Mouse (Mus musculus) frontal cortex, postnatal 10 days (tissue): Measurements from ENCODE around the gene Zfp809.
"Not testable (repeated sequence)": the region's sequence is repeated elsewhere in the genome, so short reads cannot be mapped to it uniquely, and the experiment has no call there.

ENCODE experiments used
- DNase-seq, 2 experiments: peaks; one replicate each; pipeline ENCODE4 v3.0.0; 2022; ENCODE audit warnings: low spot score in 2 of 2, mixed read lengths in 1 of 2

Zfp809 gene

DNA sequence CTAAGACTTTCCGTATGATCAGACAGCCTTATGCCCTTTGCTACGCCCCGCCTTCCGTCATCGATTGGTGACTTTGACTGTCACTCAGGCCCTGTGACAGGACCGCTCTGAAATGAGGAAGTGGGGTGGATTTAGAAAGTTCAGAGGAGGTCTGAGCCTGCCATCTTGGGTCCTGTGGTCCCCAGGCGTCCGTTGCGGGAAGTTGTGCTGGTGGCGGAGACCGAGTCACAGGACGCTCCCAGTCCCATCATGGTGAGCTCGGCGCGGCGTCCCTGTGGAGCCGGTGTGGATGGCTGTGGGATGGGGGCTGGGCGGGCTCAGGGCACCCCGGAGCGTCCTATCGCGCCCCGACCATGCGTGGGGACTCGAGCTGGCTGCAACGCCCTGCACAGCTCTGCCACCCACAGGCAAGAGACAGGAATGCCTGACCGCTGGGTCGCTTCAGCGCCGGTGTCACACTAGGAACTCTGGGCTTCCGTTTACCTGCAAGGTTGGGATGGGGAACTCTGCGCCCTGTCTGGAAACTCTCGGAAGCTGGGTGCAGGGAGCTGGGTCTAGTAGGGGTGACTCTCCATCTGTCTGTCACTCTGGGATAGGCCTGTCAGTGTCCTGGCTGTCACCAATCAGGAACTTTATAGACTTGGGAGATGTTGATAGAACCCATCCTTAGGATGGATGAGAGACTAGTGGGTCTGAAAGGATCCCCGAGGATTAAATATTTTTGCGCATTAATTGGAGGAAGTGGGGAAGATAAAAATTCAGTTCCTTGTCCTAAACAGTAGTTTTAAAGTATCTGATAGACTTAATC lies at the start of gene Zfp809:
Gene Zfp809, plus strand, starts transcription at position 134 of the 808 bp plus-strand sequence.
- peak; percentile 96 to 99 for DNase-seq

DNA sequence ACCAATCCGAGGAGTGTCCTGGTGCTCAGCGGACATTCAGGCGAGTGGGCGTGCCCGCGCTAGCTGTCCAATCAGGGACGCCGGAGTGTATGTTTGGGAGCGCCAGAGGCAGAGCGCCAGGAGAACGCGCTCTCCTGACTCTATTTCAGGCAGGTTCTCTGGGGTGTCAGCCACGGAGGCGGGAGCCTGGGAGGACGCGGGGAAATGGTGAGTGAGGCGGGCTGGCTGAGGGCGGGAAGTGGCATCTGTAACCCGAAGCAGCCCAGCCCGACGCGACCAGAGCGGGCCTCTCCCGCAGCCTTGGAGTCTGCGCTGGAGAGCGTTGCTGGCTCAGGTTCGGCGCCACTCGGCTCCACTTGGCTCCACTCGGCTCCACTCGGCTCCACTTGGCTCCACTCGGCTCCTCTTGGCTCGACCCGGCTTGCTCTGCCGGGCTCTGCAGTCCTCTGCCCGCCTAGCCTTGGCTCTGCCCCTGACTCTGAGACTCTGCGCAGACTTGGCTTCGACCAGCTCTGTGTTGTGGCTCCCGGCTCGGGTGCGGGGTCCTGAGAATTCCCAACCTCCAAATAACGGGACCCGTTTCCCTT lies 37.4 kb upstream of the Zfp809 start, which contains the start of gene Zfp872:
Gene Zfp872, plus strand, starts transcription at position 66 of the 587 bp plus-strand sequence.
- peak; percentile 38 to 42 for DNase-seq

DNA sequence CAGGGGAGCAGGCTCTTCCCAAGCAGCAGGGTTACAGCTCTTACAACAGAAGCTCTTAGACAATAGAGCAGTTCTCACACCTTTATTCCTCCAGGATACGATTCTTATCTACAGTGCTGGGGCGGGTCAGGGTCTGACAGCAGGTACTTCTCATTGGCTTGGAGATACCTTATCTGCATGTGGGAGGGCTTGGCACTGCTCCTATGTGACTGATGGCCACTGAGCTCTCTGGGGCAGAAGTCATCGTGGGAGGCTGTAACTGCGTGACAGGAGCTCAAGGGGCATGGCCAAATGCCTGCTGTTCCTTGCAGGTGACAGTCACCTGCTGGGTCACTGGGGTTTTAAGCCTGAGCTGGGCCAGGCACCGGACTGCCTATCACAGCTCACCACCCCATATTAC lies 29.1 kb upstream of the Zfp809 start:
- no peak for DNase-seq

DNA sequence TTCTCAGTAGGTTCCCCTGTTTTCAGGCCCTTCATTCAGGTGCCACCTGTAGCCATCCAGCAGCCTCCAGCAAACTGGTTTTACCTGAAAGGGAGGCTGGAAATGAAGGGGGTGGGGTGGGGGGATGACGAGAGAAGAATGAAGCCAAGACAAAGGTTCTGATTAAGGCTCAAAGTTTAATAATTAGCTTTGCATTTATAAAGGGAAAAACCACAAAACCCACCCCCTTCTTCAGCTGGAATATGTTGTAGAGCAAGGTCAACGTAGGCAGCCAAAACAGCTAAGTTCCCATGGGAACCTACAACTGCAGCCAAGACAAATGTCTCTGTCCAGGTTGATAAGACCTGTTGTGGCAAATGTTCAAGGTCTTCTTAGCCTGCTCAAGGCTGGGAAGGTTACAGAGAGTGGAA lies 11.7 kb upstream of the Zfp809 start:
- no peak for DNase-seq

DNA sequence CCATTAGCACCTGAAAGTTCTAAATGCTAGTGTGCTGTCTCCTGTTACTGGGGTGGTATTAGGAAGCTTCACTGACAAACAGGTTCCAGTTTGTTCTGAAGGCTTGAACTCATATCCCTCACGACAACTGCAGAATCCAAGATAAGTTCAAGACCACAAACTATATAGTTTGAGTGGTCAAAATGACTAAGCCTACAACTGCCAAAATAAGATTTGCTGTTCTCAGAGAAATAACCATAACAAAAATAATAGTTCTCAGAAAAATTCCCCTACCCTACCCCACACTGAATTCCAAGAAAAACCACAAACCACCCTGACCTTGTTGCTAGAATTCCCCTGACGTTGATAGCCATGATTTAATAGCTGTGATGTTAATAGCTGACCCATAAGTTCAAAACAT lies 11.0 kb upstream of the Zfp809 start:
- no peak for DNase-seq

DNA sequence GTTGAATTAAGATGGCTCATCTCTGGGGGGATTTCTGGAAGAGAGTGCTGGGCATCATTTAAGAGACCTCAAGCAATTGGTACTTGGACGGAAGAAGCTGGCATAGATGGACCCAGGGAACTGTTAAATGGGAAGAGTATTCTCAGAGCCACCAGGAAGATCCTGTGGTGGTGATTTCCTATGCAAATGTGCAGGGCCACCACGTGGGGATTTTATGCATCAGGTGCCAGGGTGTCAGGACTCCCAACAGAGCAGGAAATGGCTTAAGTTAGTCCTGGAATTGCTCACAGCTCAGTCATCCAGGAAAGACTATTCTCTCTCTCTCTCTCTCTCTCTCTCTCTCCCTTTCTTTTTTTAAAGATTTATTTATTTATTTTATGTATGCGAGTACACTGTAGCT lies 8.8 kb upstream of the Zfp809 start:
- DNase-seq = no peak

DNA sequence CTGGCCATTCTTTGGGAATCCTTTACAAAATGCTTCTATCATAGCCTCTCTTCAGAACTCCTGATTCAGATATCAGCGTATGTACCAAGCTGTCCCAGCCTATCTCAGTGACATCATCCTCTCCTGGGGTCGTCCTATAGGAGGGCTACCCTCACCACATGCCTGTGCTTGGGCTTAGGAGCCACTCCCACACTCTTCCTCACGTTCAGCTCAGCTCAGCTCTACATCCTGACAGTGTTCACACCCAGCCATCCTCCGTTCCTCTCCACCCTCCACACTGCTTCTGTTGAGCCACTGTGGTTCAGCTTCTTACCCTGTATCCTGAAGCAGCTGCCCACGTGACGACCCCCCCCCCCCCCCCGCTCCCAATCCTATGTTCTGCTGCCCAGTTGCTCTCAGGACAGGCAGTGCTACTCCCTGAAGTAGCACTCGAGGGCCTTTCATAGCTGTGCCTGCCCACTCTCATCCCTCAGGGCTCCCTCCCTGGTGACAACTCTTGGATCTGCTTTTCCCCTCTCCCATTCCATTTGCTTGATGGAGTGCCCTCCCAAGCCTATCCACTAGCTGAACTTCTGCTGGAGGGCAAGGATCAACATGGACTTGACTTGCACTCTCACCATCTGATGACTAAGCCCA lies 7.5 kb upstream of the Zfp809 start:
- no peak for DNase-seq

DNA sequence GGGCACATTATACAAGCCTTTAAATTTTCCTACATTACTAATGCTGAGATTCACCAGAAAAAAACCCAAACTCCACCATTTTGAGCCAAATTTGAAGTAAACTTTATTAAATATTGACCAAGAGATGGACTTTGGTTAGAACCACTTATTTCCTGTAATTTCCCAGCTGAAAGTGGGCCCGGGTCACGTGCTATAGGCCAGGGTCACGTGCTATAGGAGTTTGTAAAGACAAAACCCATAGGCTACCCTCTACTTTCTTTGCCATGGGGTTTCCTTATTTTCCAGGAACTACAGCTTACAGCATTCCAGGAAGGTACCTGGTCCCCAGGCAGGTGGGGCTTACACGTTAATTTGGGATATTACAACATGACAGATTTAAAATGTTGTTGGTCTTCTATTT lies 1.4 kb upstream of the Zfp809 start:
- DNase-seq = no peak

DNA sequence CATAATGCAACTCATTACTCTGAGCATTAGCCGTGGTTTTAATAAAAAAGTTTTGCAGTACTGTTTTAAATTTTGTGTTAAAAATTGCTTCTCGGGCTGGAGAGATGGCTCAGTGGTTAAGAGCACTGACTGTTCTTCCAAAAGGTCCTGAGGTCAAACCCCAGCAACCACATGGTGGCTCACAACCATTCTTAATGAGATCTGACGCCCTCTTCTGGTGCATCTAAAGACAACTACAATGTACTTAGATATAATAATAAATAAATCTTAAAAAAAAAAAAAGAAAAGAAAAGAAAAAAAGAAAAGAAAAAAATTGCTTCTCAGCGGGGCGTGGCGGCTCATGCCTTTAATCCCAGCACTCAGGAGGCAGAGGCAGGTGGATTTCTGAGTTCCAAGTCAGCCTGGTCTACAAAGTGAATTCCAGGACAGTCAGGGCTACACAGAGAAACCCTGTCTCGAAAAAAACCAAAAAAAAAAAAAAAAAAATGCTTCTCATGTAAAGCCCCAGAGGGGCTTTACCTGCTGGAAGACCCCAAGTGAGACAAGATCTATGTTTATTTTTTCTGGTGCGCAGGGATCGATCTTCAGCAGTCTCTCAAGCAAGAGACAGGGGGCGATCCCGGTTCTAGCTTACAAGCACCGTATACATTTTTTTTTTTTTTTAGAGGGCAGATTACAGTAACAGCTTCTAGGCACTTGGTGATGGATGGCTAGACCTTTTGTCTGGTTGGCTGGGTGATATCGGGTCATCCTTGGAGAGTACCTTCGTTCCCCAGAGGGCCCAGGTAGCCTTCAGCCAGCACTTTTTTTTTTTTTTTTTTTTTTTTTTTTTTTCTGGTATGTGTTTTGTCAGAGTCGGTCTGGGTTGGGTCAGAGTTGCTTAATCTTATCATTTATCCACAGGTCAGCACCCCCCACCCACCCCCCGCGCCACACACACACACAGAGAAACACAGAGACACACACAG lies 694 bp upstream of the Zfp809 start:
- DNase-seq = peak in 1 of 2 experiments; percentile 12

DNA sequence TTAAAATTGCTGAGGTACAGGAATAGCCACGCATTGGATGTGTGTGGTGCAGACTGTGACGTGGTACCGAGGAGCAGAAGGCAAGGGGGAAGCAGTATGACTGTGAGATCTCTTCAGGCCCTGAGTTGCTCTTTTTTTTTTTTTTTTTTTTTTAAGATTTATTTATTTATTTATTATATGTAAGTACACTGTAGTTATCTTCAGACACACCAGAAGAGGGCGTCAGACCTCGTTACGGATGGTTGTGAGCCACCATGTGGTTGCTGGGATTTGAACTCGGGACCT lies 817 bp downstream of the Zfp809 start:
- DNase-seq = not testable (repeated sequence)

DNA sequence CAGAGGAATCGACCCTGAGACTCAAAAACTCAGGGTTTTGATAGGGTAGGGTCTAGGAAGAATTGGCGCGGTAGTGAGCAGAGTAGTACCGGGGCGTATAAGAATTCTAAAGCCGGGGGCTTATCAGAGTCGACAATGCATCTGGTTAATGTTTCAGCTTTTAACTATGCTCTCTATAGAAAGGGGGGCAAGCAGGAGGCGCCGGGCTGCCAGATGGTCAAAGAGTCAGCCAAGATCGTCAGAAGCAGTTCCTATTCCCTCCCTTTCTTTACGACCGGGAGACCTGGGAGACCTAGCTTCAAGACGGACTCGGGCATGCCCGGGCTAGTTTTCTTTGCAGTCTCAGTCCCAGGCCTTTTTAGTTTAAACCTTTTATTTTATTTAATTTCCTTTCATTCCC lies 1.3 kb downstream of the Zfp809 start:
- DNase-seq = no peak

DNA sequence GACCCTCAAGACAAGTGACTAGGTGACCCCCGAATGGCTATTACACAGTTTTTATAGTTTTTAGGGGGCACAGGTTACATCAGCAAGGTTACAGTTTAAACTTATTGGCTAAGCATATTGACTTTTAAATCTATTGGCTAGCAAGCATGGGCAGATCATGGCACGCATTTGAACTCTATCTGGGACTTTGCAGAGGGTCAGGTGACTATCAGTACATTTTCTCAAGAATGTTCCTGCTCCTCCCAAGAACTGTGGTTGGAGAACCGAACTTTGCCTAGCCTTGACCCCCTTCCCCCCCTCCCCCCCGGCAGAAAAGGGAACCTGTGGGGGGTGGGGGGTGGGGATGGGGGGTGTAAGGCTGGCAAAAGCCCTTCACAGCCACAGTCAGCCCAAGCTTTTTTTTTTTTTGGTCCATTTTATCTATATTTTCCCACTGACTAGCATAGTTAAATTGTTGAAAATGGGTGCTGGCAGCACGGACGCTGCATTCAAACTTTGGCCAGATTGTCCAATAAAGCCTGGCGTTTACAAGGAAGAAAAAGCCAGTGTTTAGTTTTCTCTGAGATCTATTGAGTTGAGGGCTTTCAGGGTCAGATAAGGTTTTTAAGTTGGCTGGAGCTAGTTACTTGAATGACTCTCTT lies 4.0 kb downstream of the Zfp809 start:
- DNase-seq = no peak

DNA sequence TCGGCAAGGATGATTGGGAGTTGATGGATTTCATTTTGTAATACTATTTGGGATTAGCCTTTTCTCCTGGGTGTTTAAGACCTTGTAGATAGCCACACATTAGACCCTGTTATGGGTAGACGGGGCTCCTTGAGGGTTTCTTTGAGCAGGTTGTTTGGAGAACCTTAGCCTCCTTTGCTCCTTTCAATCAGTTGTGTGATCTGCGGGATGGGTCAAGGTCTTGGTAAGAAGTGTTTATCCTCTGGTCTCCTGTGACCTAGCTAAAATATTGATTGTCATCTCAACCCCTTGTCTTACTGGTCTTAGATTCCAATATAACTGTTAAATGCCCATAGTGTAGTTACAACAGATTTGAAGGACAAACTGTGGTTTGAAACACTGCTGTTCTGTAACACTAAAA lies 4.5 kb downstream of the Zfp809 start:
- no peak for DNase-seq

DNA sequence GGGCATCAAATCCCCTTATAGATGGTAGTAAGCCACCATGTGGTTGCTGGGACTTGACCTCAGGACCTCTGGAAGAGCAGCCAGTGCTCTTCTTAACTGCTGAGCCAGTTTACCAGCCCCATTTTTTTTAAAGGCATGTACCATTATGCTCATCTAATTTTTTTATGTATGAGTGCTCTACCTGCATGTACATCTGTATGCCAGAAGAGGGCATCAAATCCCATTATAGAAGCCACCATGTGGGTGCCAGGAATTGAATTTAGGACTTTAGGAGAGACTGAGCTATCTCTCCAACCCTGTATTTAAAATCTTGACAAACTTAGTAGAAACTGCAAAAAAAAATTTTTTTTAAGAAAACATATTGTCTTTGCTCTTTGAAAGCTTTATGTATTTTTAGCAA lies 5.0 kb downstream of the Zfp809 start:
- DNase-seq = no peak

DNA sequence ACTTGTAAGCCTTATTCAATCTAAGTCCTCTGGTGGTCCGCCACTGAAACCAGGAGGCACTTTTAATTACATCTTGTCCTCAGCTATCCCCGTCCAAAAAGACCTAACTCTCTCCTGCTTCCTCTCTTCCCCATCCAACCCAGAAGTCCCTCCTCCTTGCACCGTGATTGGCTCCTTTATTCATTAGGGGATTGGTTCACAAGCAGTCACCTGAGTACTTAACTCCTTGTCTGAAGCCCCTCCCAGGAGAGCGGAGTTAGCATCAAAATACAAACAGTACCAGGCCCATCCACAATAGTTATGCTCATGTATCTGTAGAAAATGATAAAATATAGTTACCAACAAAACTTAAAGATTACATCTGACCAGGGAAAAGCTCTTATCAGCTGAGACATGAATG lies 14.5 kb downstream of the Zfp809 start:
- DNase-seq = no peak

DNA sequence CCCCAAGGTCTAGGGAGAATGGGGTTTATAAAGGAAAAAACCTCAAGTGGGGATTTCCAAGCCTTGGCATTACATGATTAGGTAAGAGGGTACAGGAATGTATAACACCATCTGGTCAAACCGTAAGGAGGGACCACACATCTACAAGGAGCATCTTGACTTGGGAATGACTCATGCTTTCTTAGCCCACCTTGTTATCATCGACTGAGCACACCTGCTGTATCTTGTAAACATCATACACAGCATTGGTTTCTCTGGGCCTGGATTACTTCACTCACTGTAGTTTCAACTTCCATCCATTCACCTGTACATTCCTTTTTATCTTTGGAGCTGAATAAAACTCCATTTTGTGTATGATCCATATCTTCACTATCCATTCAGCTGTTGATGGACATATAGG lies 18.7 kb downstream of the Zfp809 start:
- no peak for DNase-seq

DNA sequence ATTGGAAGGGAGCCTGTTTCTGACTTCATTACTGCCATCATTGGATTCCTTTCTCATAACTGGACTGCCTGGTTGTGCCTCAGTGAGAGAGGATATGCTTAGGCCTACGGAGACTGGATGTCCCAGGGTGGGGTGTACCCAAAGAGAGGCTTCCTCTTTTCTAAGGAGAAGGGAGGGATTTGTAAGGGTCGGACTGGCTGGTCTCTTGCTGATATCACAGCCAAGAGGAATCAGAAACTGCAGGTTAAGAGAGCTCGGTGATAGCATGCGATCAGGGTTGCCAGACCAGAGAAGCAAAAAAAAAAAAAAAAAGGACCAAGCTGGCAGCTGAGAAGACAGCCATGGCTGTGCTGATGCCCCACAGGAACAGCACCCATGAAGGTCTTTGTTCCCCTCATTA lies 31.1 kb downstream of the Zfp809 start:
- no peak for DNase-seq

DNA sequence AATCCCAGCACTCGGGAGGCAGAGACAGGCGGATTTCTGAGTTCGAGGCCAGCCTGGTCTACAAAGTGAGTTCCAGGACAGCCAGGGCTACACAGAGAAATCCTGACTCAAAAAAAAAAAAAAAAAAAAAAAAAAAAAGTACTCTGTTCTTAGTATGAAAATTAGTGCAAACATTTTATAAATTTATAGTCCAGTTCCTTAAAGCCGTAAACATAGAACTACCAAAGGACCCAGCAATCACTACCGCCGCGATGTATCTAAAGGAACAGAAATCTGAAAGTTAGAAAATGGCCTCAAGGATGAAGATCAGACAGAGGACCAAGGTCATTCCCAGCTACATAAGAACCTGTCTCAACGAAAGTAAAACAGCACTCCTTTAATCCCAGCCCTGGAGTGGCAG lies 33.3 kb downstream of the Zfp809 start:
- no peak for DNase-seq

DNA sequence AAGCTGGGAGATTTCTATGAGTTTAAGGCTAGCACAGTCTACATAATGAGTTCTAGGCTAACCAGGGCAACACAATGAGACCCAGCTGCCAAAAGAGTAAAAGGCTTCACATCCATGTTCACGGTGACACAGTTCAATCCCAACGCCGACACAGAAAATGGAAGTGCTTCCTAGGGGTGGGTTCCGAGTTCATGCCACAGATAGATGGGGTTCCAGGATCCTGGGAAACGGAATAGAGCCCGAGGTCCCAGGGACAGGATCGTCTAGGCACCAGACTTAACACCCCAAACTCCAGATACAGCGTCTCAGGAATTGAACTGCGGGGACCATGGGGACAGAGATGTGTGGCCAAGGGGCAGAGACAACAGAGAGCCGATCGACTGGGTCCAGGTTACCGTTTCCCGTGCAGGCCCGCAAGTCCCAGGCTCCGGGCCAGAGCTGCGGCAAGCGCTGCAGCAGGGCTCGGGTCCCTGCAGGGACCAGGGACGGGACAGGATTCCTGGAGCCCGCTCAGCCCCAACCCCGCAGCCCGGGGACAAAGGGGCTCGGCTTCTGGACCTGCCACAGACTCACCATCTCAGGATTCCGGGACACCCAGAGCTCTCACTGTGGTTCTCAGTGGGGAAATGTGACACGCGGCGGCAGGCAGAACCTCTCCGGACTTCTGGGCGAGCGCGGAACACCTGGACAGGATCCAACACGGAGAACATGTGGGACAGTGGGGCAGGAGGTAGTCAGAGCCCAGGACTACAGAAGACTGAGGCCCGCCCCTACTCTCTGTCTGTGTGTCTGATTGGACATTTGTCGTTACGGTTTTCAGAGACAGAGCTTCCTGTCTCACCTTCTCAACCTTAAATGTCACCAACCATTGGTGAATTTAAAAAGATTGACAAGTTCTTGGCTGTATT lies 33.9 kb downstream of the Zfp809 start, which contains the start of gene Zfp599:
Gene Zfp599, minus strand, starts transcription at position 712 of the 908 bp plus-strand sequence.
- DNase-seq = peak; percentile 34 to 51

DNA sequence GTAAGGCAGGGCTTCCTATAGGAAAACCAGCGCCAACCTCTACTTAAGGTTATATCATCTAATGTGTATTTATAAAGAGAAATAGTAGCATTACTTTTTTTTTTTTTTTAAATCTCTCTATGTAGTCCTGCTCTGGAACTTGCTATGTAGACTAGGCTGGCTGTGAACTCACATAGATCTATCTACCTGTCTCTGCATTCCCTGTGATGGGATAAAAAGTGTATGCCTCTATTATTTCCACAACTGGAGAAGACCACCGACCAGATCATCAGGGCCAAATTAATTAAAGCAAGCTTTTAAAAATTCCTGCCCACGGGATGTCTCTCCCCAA lies 34.5 kb downstream of the Zfp809 start:
- DNase-seq = no peak
